Mouse (Mus musculus) megakaryocyte, embryonic 14.5 days (primary cell): Measurements from ENCODE around the gene Ndufv1.

ENCODE experiments used
- FLI1 ChIP-seq: IDR thresholded peaks from 2 replicates; pipeline ENCODE4 v1.6.1; 2012; ENCODE audit warnings: low read length, inconsistent platforms, mixed read lengths
- GATA1 ChIP-seq: IDR thresholded peaks from 3 replicates; pipeline ENCODE4 v1.6.1; 2012; ENCODE audit warnings: mixed read lengths, low read length, inconsistent platforms, borderline replicate concordance

- TF ChIP-seq GATA1 (no peak), FLI1 (no peak)
Measured at GRCm38 (mm10) chr19:4045966-4046865, 33.6 kb upstream of the Ndufv1 start, which contains the start of gene Gstp2.
